Mouse (Mus musculus) ES-Bruce4 (cell line): ENCODE results near the gene Slco1a5.

Experiments used
- CTCF ChIP-seq: IDR thresholded peaks from one replicate; pipeline ENCODE4 v1.8.1; 2011; ENCODE audit warnings: low read depth, low read length
- EP300 ChIP-seq: IDR thresholded peaks from 2 replicates; pipeline ENCODE4 v1.6.1; 2011; ENCODE audit warnings: low read depth, low read length; ENCODE audit not compliant: insufficient read depth
- POLR2A ChIP-seq: IDR thresholded peaks from one replicate; pipeline ENCODE4 v1.8.1; 2011; ENCODE audit warnings: low read length; ENCODE audit not compliant: insufficient read depth

DNA sequence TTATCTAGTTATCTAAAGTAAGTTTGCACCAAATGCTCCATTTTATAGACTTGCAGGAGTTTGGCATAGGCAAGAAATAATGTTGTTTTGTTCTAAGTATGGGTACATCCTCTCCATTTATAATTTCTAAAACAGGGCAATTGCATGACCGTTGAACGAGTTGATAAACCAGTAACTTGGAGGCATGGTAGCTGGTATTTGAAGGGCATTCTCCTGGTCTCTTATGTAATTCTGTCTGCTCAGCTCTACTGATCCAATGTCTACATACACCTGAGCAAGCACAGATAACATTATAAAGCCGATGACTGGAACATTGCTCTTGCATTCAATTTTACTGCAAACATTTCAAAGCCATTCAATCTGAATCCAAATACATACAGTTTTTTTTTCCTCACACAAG, 135.4 kb downstream of the Slco1a5 start:
- no peak for TF ChIP-seq POLR2A
- no peak for TF ChIP-seq CTCF
- TF ChIP-seq EP300: no peak
